Mouse (Mus musculus): ENCODE results near the gene Wee2. TPM values are rescaled to one million over a fixed set of nuclear protein-coding genes. Genes with fewer than 3 reads are reported as not detected.

The Wee2 gene
- polyA plus RNA-seq, 1 experiment from 2014 or later = 0.39 TPM

GRCm38 (mm10) chr6:40493229-40493628 is 54.3 kb downstream of the Wee2 start, which contains the start of gene Tas2r108:
Gene Tas2r108 (plus strand): TSS chr6:40493529.
- H3K27ac ChIP-seq (replicated peaks) = no peak within 1 kb of the TSS
- no peak within 1 kb of the TSS for H3K9ac ChIP-seq
- H3K4me2 ChIP-seq = no peak within 1 kb of the TSS
- H3K27me3 ChIP-seq = no peaks in the 10 kb centered on the region
- WGBS = 90% methylated on average over 3 of the region's 3 CpGs
- H3K36me3 ChIP-seq = no peaks in the 10 kb centered on the region
- no peaks in the 10 kb centered on the region for H3K9me3 ChIP-seq
- no peak for ATAC-seq (ENCODE audit: low read depth)
- H3K4me3 ChIP-seq = no peak within 1 kb of the TSS
- no peaks in the 10 kb centered on the region for H3K4me1 ChIP-seq (replicated peaks)

Other genes starting within 250 kb of the Wee2 start
- 39.8 and 41.2 TPM in 2 replicates for gene Agk, start 113.9 kb upstream of the Wee2 start, polyA plus RNA-seq (2015; fragmentation: Nextera tagmentation; extraction: Ambion mirVana)
- gene E330009J07Rik, start 3.0 kb upstream of the Wee2 start, polyA plus RNA-seq (2015; fragmentation: Nextera tagmentation; extraction: Ambion mirVana) = 12.3 and 13.7 TPM in 2 replicates
- 124 and 131 TPM in 2 replicates for gene Ssbp1, start 32.3 kb downstream of the Wee2 start, polyA plus RNA-seq (2015; fragmentation: Nextera tagmentation; extraction: Ambion mirVana)
- gene Tas2r137, start 52.1 kb downstream of the Wee2 start, polyA plus RNA-seq (2015; fragmentation: Nextera tagmentation; extraction: Ambion mirVana) = 0.18 TPM in 1 of 2 replicates, not detected in the other
- gene Tas2r108, start 54.4 kb downstream of the Wee2 start, polyA plus RNA-seq (2015; fragmentation: Nextera tagmentation; extraction: Ambion mirVana) = 0.40 TPM in 1 of 2 replicates, not detected in the other
- gene Prss37, start 80.4 kb downstream of the Wee2 start, polyA plus RNA-seq (2015; fragmentation: Nextera tagmentation; extraction: Ambion mirVana) = not detected in 2 replicates
- gene Olfr461, start 116.0 kb downstream of the Wee2 start, polyA plus RNA-seq (2015; fragmentation: Nextera tagmentation; extraction: Ambion mirVana) = 0.14 TPM in 1 of 2 replicates, not detected in the other
- gene Olfr460, start 130.4 kb downstream of the Wee2 start, polyA plus RNA-seq (2015; fragmentation: Nextera tagmentation; extraction: Ambion mirVana) = not detected in 2 replicates
- gene Clec5a, start 146.7 kb downstream of the Wee2 start, polyA plus RNA-seq (2015; fragmentation: Nextera tagmentation; extraction: Ambion mirVana) = 0.63 and 1.1 TPM in 2 replicates
- gene Tas2r138, start 174.2 kb downstream of the Wee2 start, polyA plus RNA-seq (2015; fragmentation: Nextera tagmentation; extraction: Ambion mirVana) = not detected in 2 replicates
- gene Mgam, start 189.7 kb downstream of the Wee2 start, polyA plus RNA-seq (2015; fragmentation: Nextera tagmentation; extraction: Ambion mirVana) = 0.21 and 0.22 TPM in 2 replicates